Mouse (Mus musculus): Measurements from ENCODE around the gene Tsnax.

GRCm38 (mm10) chr8:125067596-125067960, 54.8 kb downstream of the Tsnax start:
- TF ChIP-seq POLR2A (IDR thresholded peaks at IDR 0.05; ENCODE audit: borderline replicate concordance, extremely low read depth, insufficient read depth, insufficient read length, poor library complexity, severe bottlenecking) (no peak), CTCF (IDR thresholded peaks at IDR 0.05; ENCODE audit: borderline replicate concordance, extremely low read depth, insufficient read depth, insufficient read length) (no peak)

Data from brain, embryonic 14.5 days (tissue).